Mouse (Mus musculus) layer of hippocampus, adult 11-12 months (tissue): ENCODE results near the gene H2-T22.
"Not testable (repeated sequence)": the region's sequence is repeated elsewhere in the genome, so short reads cannot be mapped to it uniquely, and the experiment has no call there.

Source experiments
- DNase-seq: peaks from one replicate; pipeline ENCODE4 v3.0.0; 2022; ENCODE audit warnings: low spot score

H2-T22 gene

DNA sequence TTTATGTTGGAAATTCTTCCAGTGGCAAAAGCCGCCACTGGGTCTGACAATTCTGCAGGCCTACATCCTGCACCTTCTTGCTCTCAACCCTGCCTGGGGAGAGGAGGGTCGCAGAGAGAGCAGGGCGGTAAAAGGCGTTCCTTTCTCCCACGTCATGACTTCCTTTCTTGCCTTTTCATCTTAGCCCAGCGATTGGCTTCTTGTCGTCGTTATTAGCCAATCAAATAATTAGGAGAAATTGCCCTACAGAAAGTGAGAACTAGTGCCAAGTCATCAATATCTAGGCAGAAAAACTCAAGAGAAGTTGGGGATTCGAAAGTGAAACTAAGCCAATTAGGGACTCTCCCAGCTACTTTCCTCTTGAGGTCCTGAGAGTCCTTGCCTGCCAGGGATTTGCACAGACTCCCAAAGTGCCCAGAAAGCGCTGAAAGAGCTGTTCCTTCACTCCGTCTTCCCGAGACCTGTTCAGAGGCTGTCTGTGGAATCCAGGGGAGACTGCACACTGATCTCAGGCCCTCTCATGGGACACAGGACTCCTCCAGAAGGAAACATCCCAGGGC, at the start of gene H2-T22, which contains the start of gene Gm6034:
TSS of gene H2-T22 (minus strand) at position 138 of the 560 bp plus-strand sequence.
TSS of gene Gm6034 (plus strand) at position 352 of the 560 bp plus-strand sequence.
- DNase-seq: peak; percentile 80

DNA sequence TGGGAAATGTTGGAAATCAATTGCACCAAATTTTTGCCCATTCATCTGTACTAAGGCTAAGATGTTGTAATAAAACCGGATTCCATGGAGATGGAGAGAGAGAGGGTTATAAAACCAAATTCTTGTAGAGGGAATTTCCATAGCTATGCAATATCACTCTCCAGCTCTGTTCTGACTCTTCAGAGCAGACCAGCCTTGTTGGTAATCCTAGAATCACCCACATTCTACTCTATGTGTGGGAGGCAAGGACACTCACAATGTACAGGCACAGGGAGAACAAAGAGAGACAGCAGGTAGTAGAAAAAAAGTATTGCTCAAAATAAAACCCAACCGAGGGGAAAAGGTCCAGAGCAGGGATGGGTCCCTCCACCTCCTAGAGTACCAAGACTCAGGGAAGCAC, 49.4 kb upstream of the H2-T22 start:
- not testable (repeated sequence) for DNase-seq

DNA sequence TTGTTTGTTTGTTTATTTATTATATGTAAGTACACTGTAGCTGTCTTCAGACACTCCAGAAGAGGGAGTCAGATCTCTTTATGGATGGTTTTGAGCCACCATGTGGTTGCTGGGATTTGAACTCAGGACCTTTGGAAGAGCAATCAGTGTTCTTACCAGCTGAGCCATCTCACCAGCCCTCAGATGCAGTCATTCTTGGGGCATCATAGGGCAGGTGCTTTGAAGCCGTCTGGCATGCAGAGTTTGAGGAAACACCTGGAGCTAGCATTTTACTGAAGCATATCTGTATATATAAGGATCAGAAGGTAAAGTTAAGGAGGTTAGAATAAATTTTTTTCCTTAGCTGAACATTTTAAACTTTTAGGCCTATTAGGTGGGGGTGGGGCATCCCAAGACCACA, 43.4 kb upstream of the H2-T22 start:
- DNase-seq: not testable (repeated sequence)

DNA sequence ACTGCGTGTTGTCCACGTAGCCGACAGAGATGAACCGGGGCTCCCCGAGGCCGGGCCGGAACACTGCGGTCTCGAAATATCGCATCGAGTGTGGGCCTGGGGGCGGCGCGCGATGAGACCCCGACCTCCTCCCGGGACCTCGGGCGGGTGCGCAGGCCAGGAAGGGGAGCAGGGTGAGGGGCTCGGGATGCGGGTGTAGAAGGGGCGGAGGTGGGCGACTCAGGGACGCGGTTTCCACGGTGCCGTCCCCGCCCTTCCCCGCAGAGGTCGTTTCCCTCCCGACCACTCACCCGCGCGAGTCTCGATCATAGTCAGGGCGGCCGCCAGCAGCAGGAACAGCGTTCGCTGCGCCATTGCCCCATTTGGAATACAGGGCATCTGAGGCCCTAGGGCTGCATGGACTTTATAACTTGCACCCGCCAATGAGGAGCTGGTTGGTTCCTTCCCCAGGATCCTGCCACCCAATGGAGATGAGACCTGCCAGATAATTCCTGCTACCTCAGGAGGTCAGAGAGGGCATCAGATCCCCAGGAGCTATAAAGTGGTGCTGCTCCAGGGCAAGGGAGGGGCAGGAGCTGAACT, 41.4 kb upstream of the H2-T22 start:
- no peak for DNase-seq

DNA sequence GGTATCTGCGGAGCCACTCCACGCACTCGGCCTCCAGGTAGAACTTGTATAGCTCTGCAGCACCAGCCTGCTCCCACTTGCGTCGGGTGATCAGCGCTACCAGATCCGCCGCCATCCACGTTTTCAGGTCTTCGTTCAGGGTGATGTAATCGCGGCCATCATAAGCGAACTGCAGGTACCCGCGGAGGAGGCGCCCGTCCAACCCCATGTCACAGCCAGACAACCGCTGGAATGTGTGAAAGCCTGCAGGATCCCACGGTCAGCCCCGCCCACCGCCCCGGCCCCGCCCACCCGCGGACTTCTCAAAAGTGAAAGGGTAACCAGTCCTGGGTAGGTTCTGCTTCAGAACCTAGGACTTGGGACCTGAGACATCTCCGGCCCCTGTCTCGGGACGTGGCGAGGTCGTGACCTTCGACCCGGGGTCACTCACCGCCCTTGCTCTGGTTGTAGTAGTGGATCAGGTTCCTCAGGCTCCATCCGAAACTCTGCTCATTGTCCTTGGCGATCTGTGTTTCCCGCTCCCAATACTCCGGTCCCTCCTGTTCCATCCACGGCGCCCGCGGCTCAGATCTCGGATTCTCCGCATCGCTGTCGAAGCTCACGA, 40.8 kb upstream of the H2-T22 start:
- no peak for DNase-seq

GRCm38 (mm10) chr17:36082519-36083232, 40.1 kb upstream of the H2-T22 start:
- not testable (repeated sequence) for DNase-seq

GRCm38 (mm10) chr17:36081901-36082300, 39.4 kb upstream of the H2-T22 start:
- DNase-seq: not testable (repeated sequence)

DNA sequence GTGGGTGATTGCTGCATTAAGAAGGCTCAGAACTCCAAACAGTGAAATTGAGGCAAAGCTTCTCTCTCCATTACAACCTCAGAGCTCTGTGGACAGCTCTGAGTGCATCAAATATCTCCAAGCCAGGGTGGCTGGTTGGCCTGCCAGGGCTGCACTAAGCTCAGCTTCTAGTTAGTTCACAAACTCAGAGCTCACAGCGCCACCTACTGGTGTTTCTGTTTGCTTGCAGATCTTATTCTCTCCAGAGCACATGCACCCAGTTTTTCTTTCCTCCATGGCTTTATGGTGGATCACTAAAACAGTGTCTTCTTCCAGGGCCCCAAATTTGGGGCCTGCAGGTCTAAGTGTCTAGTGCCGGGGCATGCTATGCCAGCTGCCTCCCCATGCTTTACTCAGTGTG, 18.3 kb upstream of the H2-T22 start:
- DNase-seq: peak; percentile 91

- not testable (repeated sequence) for DNase-seq
Measured at GRCm38 (mm10) chr17:36058362-36058761, 15.8 kb upstream of the H2-T22 start, which contains the start of gene Gm11127. Gene Gm11127 (minus strand): TSS chr17:36058371.

- DNase-seq: not testable (repeated sequence)
Measured at GRCm38 (mm10) chr17:36057927-36058326, 15.4 kb upstream of the H2-T22 start.

DNA sequence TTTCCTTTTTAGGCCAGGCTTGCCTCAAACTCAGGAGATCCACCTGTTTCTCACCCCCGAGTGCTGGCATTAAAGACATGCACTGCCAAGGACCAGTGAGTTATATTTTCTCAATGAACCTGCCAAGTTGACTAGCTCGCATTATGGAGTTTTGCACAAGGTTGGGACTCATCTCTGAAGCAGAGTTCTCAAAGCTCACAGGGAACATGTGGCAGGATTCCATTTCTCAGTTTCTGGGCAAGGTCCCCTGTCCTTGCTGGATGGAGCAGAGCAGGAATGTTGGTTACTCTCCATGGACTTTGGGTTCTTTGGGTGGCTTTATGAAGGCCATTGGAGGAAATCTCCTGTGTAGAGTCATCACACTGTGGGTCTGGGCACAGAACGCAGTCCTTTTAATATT, 739 bp upstream of the H2-T22 start:
- no peak for DNase-seq

- not testable (repeated sequence) for DNase-seq
Measured at GRCm38 (mm10) chr17:36042055-36042454, 492 bp downstream of the H2-T22 start.

DNA sequence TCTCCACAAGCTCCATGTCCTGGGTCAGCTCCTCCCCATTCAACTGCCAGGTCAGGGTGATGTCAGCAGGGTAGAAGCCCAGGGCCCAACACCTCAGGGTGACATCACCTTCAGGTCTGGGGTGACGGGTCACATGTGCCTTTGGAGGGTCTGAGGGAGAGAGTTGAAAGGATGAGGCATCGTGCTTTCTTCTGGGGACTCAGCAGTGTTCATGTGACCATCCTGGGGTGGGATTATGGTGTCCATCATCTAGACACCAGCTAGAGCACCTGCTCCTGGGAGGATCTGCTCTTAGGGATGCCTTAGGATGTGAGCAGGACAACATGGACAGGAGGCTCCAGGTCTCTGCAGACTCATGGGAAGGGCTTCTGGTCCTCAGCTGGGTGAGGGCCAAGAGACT, 1.9 kb downstream of the H2-T22 start:
- not testable (repeated sequence) for DNase-seq

DNA sequence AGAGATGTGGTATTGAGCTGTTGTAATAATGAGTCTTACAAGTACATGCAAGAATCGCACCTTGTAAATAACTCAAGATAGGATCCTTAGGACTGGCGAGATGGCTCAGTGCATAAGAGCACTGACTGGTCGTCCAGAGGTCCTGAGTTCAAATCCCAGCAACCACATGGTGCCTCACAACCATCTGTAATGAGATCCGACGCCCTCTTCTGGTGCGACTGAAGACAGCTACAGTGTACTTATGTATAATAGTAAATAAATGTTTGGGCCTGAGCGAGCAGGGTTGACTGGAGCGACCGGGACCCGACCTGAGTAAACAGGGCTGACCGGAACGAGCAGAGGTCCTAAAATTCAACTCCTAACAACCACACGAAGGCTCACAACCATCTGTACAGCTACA, 6.4 kb downstream of the H2-T22 start:
- DNase-seq: peak; percentile 9

- peak; percentile 58 for DNase-seq
Measured at GRCm38 (mm10) chr17:36035010-36035638, 7.4 kb downstream of the H2-T22 start.

DNA sequence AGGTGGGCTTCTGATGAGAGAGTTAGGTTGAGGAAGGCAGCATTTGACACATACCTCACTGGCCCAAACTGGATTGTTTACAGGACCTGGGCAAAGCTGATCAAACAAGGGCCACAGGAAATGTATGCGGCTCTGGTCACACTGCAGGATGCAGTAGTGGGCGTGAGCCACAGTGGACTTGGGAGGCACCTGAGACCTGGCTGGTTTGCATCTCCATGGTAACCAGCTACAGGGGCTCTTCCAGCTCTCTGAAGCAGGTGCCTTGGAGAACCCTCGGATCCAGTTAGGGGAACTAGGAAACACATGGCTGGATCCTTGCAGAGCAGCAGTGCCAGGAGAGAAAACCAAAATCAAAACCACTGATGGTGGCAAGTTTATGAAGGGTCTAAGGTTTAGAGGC, 8.0 kb downstream of the H2-T22 start:
- DNase-seq: peak; percentile 2

GRCm38 (mm10) chr17:36032351-36032875, 10.1 kb downstream of the H2-T22 start, which contains the start of gene H2-T23:
Gene H2-T23 (minus strand): TSS chr17:36032855.
- DNase-seq: peak; percentile 51

DNA sequence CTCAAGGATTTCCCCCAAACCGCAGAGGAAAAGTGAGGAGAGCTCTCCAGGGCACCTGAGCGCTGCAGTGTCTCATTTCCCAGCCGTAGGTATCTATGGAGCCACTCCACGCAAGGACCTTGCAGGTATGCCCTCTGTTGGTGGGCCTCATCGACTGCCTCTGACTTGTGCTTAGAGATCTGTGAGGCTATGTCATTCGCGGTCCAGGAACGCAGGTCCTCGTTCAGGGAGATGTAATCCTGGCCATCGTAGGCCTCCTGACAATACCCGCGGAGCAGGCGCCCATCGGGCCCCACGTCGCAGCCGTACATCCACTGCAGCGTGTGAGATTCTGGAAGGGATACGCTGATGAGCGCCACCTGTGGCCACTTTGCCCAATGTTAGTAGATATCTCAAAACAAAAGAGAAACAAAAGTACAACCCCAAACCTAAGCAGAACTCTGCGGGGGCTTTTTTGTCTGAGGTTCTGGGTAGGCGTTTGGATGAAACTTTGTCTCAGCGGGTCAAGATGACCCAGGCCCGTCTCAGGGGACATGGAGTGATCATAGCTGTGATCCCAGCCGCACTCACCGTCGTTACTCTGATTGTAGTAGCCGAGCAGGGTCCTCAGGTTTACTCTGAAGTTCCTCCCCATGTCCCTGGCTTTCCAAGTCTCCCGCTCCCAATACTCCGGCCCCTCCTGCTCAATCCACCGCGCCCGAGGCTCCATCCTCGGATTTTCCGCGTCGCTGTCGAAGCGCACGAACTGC, 10.8 kb downstream of the H2-T22 start:
- peak; percentile 63 for DNase-seq

DNA sequence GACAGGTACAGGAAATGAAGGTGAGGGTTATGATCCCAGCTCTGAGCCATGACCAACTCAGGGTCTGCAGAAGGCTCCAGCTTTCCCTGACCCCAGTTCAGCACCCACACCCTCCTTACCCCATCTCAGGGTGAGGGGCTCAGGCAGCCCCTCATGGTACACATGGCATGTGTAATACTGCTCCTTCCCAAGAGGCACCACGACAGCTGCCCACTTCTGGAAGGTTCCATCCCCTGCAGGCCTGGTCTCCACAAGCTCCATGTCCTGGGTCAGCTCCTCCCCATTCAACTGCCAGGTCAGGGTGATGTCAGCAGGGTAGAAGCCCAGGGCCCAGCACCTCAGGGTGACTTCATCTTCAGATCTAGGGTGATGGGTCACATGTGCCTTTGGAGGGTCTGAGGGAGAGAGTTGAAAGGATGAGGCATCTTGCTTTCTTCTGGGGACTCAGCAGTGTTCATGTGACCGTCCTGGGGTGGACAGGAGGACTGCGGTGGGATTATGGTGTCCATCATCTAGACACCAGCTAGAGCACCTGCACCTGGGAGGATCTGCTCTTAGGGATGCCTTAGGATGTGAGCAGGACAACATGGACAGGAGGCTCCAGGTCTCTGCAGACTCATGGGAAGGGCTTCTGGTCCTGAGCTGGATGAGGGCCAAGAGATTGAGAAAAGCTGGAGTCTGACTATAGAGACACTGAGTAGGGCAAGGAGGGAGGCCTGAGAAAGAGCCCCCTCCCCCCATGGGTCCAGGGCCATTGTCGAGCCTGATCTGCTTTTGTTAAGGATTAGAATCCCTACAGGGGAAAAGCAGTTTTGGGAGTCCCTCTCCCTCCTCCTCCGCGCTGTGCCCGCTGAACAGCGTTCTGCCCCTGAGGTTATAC, 11.6 kb downstream of the H2-T22 start:
- not testable (repeated sequence) for DNase-seq

GRCm38 (mm10) chr17:36030046-36030702, 12.4 kb downstream of the H2-T22 start:
- not testable (repeated sequence) for DNase-seq
